Mouse (Mus musculus): ENCODE measurements around the gene Gm8237. TPM values are rescaled to one million over a fixed set of nuclear protein-coding genes. Genes with fewer than 3 reads are reported as not detected.
"Not testable (repeated sequence)": the region's sequence is repeated elsewhere in the genome, so short reads cannot be mapped to it uniquely, and the experiment has no call there.

The Gm8237 gene
- polyA plus RNA-seq (2016; fragmentation: Nextera tagmentation; extraction: Ambion mirVana): 0.26 TPM in 1 of 2 replicates, not detected in the other

GRCm38 (mm10) chr14:5880241-5880640 is at the start of gene Gm8237:
Gene Gm8237, minus strand, starts transcription at chr14:5880382.
- not testable (repeated sequence) for ATAC-seq (ENCODE audit: insufficient number of reproducible peaks, insufficient read depth, low FRiP score, low TSS enrichment); H3K9me3 ChIP-seq; H3K36me3 ChIP-seq; H3K27ac ChIP-seq; H3K27me3 ChIP-seq; H3K4me1 ChIP-seq
- WGBS: 0% methylated on average over 16 of the region's 22 CpGs
- Histone ChIP-seq H3K4me2 (replicated peaks) (peak within 1 kb of the TSS; percentile 66), H3K4me3 (peak within 1 kb of the TSS; percentile 35), H3K9ac (0 out of 2 replicates have a peak within 1 kb of the TSS, but pooled peaks have one; percentile 27)

- 83% methylated on average over 7 of the region's 7 CpGs for WGBS
- H3K27me3 ChIP-seq; H3K36me3 ChIP-seq; H3K4me2 ChIP-seq (replicated peaks); H3K4me3 ChIP-seq; ATAC-seq (ENCODE audit: insufficient number of reproducible peaks, insufficient read depth, low FRiP score, low TSS enrichment); H3K27ac ChIP-seq; H3K4me1 ChIP-seq; H3K9ac ChIP-seq; H3K9me3 ChIP-seq: not testable (repeated sequence)
Observed at GRCm38 (mm10) chr14:5923276-5923675, 43.1 kb upstream of the Gm8237 start.

GRCm38 (mm10) chr14:5918330-5918942 is 38.3 kb upstream of the Gm8237 start:
- not testable (repeated sequence) for H3K36me3 ChIP-seq; H3K27me3 ChIP-seq; H3K9ac ChIP-seq; H3K4me1 ChIP-seq; H3K4me3 ChIP-seq; H3K4me2 ChIP-seq (replicated peaks); H3K9me3 ChIP-seq; ATAC-seq (ENCODE audit: insufficient number of reproducible peaks, insufficient read depth, low FRiP score, low TSS enrichment); H3K27ac ChIP-seq
- WGBS: 76% methylated on average over 4 of the region's 4 CpGs

- not testable (repeated sequence) for H3K36me3 ChIP-seq; H3K27ac ChIP-seq; H3K9me3 ChIP-seq; H3K9ac ChIP-seq; H3K27me3 ChIP-seq; ATAC-seq (ENCODE audit: insufficient number of reproducible peaks, insufficient read depth, low FRiP score, low TSS enrichment); H3K4me3 ChIP-seq; H3K4me2 ChIP-seq (replicated peaks); H3K4me1 ChIP-seq
- WGBS: 84% methylated on average over 2 of the region's 2 CpGs
Observed at GRCm38 (mm10) chr14:5913701-5914100, 33.5 kb upstream of the Gm8237 start.

GRCm38 (mm10) chr14:5879791-5880190 is 391 bp downstream of the Gm8237 start:
- Histone ChIP-seq H3K4me3 (peak overlapping the region; percentile 35), H3K4me2 (replicated peaks) (peak overlapping the region; percentile 66), H3K9ac (0 out of 2 replicates have a peak overlapping the region, but pooled peaks have one; percentile 27)
- not testable (repeated sequence) for H3K27ac ChIP-seq; H3K9me3 ChIP-seq; ATAC-seq (ENCODE audit: insufficient number of reproducible peaks, insufficient read depth, low FRiP score, low TSS enrichment); H3K27me3 ChIP-seq; H3K4me1 ChIP-seq; H3K36me3 ChIP-seq
- WGBS: 0% methylated on average over 25 of the region's 28 CpGs

DNA sequence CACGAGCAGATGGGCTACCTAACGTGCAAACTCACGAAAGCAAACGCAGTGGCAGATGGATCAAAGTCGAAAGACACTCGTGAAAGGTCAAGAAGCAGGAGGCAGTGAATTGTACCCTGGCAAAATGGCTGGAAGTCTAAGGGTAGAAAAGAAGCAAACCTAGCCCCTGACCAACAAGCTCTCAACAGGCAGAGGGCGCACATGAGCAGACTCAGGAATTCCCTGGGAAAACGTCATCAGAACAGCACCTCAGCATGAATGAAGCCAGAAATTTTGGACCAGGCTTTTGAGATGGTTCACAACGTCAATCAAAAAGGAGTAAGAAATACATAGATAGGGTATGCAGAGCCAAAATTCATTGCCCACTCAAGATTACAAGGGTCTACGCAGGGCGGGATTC is 1.0 kb downstream of the Gm8237 start:
- H3K9me3 ChIP-seq; H3K9ac ChIP-seq; H3K4me1 ChIP-seq; H3K27me3 ChIP-seq; ATAC-seq (ENCODE audit: insufficient number of reproducible peaks, insufficient read depth, low FRiP score, low TSS enrichment); H3K36me3 ChIP-seq; H3K4me3 ChIP-seq; H3K4me2 ChIP-seq (replicated peaks); H3K27ac ChIP-seq: not testable (repeated sequence)
- WGBS: 10% methylated on average over 7 of the region's 11 CpGs

- not testable (repeated sequence) for H3K4me3 ChIP-seq; H3K4me1 ChIP-seq; H3K9me3 ChIP-seq; H3K27ac ChIP-seq; H3K36me3 ChIP-seq; H3K9ac ChIP-seq; H3K4me2 ChIP-seq (replicated peaks); ATAC-seq (ENCODE audit: insufficient number of reproducible peaks, insufficient read depth, low FRiP score, low TSS enrichment); H3K27me3 ChIP-seq
- WGBS: 85% methylated on average over 3 of the region's 3 CpGs
Observed at GRCm38 (mm10) chr14:5855911-5856310, 24.3 kb downstream of the Gm8237 start.

DNA sequence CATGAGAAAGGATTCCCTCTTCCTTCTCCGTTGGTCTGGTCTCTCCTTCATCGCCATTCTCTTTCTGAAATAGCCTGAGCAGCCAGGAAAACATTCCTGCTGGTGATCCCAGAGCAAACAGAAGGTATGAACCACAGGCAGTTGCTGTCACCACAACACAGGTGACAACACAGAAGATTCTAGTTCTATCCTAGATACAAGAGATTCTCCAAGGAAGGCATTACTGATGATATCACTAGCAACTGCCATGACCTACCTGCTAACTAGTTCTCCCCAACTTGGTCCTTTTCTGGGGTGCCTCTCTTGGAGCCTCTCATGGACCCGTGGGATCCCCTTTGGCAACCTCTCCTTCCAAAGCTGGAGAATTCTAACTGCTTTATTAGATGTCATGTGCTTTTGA is 50.0 kb downstream of the Gm8237 start, which contains the start of gene Gm3424:
Gm3424 (minus strand) TSS at position 101 of the 400 bp plus-strand sequence.
- not testable (repeated sequence) for H3K9me3 ChIP-seq; H3K4me2 ChIP-seq (replicated peaks); H3K36me3 ChIP-seq; H3K4me3 ChIP-seq; ATAC-seq (ENCODE audit: insufficient number of reproducible peaks, insufficient read depth, low FRiP score, low TSS enrichment); H3K9ac ChIP-seq; H3K27ac ChIP-seq; H3K4me1 ChIP-seq; H3K27me3 ChIP-seq
- WGBS: no CpG with 5 or more reads among the region's 3 CpGs

- not testable (repeated sequence) for ATAC-seq (ENCODE audit: insufficient number of reproducible peaks, insufficient read depth, low FRiP score, low TSS enrichment); H3K36me3 ChIP-seq; H3K4me2 ChIP-seq (replicated peaks); H3K4me3 ChIP-seq; H3K4me1 ChIP-seq; H3K9ac ChIP-seq; H3K9me3 ChIP-seq; H3K27ac ChIP-seq; H3K27me3 ChIP-seq
- WGBS: no CpG with 5 or more reads among the region's 47 CpGs
Observed at GRCm38 (mm10) chr14:5812699-5813356, 67.4 kb downstream of the Gm8237 start.

Other genes starting within 250 kb of the Gm8237 start
- not detected in 2 replicates for gene Gm8265, start 247.4 kb downstream of the Gm8237 start, polyA plus RNA-seq (2016; fragmentation: Nextera tagmentation; extraction: Ambion mirVana)
- gene Gm9603, start 192.9 kb downstream of the Gm8237 start, polyA plus RNA-seq (2016; fragmentation: Nextera tagmentation; extraction: Ambion mirVana): not detected in 2 replicates
- 0.28 TPM in 1 of 2 replicates, not detected in the other for gene Gm3373, start 138.8 kb downstream of the Gm8237 start, polyA plus RNA-seq (2016; fragmentation: Nextera tagmentation; extraction: Ambion mirVana)
- gene Gm3383, start 72.4 kb downstream of the Gm8237 start, polyA plus RNA-seq (2016; fragmentation: Nextera tagmentation; extraction: Ambion mirVana): 0.64 and 1.2 TPM in 2 replicates
- gene Gm3424, start 50.1 kb downstream of the Gm8237 start, polyA plus RNA-seq (2016; fragmentation: Nextera tagmentation; extraction: Ambion mirVana): not detected in 2 replicates
- gene Gm3248, start 81.4 kb upstream of the Gm8237 start, polyA plus RNA-seq (2016; fragmentation: Nextera tagmentation; extraction: Ambion mirVana): 0.52 and 0.56 TPM in 2 replicates
- gene Gm3453, start 98.8 kb upstream of the Gm8237 start, polyA plus RNA-seq (2016; fragmentation: Nextera tagmentation; extraction: Ambion mirVana): not detected in 2 replicates
- gene Gm6337, start 177.9 kb upstream of the Gm8237 start, polyA plus RNA-seq (2016; fragmentation: Nextera tagmentation; extraction: Ambion mirVana): not detected in 2 replicates
- gene Gm8206, start 213.6 kb upstream of the Gm8237 start, polyA plus RNA-seq (2016; fragmentation: Nextera tagmentation; extraction: Ambion mirVana): 1.8 TPM in 2 replicates
- 2.7 TPM in 2 replicates for gene Gm3468, start 228.3 kb upstream of the Gm8237 start, polyA plus RNA-seq (2016; fragmentation: Nextera tagmentation; extraction: Ambion mirVana)
- gene Gm3476, start 245.4 kb upstream of the Gm8237 start, polyA plus RNA-seq (2016; fragmentation: Nextera tagmentation; extraction: Ambion mirVana): not detected in 2 replicates